Mouse (Mus musculus) yolk sac, embryonic 10.5 days (tissue): ENCODE results near the gene Qser1.
"Not testable (repeated sequence)": the region's sequence is repeated elsewhere in the genome, so short reads cannot be mapped to it uniquely, and the experiment has no call there.

Experiments used
- DNase-seq: peaks from one replicate; pipeline ENCODE4 v3.0.0-alpha.2; 2017; ENCODE audit warnings: low spot score

Qser1 gene

DNA sequence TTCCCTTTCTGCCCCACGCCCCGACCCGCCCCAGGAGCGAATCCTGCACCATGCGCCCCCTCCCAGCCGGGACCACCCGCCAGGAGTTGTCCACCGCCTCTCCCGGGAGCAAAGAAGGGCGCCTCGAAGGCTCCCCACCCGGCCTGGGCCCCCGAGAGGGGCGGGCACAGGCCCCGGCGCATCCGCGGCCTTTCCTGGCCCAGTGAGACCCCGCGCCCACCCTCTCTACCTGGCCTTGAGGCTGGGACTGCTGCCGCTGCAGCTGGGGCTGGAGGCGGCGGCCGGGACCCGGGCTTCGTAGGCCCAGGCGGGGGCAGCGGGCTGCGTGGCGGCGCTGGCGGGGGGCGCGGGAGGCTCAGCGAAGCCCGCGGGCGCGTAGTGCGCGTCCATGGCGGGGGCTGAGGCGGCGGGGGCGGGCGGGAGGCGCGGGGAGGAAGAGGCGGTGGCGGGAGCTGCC, at the start of gene Qser1:
TSS of gene Qser1 (minus strand) at position 390 of the 457 bp plus-strand sequence.
- no peak for DNase-seq

DNA sequence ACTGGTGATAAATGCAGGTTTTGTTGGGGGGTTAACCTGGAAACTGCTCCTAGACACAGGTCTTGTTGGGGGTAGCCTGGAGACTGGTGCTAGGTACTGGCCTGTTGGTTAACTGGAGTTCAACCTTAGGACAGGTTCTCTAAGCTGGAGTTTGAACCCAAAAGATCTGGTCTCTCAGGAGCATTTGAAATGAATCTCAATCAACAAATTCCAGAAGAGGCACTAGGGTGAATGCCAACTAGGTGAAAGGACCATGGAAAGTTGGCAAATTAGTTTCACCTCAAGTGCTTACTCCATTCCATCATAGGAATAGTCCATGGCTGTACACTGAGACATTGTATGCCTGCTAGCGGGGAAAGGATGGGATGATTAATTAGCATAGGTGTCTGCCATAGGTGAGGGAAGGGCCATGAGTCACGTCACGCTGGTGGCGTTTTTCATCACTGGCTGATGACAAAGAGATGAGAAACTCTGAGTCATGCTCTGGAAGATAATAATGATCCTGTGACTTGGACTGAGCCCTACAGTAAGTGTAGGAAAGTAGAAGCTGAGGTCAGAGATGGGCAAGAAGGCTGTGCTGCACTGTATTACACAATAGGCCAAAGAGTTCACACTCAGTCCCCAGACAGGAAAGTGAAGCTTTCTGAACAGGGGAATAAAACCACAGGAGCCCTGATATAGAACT, 47.8 kb upstream of the Qser1 start:
- DNase-seq, result no peak

DNA sequence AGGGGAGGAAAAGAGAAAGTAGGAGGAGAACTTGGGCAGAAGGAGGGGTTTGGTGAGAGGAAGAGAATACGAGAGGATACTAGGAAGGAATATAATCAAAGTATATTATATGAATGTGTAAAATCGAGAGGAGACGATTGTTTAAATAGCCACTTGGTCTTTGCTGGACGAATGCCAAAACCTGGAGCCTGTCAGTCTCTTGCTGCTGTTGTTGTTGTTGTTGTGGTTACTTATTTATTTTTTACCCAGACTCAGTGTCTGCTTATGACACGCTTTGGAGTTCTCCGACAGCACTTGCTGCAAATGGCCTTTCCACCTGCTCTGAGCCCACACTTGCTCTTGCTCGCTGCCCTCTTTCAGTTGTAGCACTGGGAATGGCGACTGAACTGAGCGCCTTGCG, 43.9 kb upstream of the Qser1 start:
- DNase-seq, result no peak

DNA sequence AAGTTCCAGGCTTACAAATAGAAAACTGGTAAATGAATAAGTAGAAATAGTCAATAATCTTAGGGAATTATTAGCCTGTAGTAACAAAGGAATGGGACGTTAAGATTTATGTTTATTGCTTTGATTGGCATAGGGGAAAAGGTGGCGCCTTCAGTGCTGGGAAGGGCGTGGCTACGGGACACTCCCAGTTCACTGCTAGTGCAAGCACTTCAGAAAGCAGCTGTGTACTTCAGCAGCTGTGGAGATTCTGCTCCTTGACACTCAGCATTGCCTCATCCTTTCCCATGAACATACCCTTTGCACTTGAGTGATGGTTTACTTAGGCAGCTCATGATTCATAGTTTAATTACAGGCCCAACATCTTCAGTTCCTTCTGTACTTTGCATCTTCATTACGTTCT, 42.5 kb upstream of the Qser1 start:
- DNase-seq, result no peak

DNA sequence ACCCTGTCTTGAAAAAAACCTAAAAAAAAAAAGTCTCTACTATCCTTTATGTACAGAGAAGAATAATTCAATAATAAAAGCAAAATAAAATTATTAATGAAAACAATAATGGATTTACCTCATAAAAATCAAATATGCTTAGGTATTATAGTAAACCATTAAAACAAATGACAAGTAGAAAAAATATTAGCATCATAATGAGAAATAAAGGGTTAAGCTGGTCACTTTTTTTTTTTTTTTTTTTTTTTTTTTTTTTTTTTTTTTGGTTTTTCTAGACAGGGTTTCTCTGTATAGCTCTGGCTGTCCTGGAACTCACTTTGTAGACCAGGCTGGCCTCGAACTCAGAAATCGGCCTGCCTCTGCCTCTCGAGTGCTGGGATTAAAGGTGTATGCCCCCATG, 41.5 kb upstream of the Qser1 start:
- DNase-seq, result not testable (repeated sequence)

DNA sequence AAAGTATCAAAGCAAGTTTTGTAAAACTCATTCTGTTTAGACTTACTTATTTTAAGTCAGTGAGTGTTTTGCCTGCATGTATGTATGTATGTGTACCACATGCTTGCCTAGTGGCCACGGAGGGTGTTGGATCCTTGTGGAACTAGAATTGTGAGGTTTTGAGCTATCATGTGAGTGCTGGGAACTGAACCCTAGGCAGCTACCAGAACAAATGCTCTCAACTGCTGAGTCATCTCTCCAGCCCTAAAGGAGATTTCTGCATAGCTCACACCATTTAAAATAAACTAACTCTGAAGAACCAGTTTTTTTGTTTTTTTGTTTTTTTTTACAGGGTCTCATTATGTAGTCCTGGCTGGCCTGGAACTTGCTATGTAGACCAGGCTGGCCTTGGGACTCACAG, 39.7 kb upstream of the Qser1 start:
- no peak for DNase-seq

DNA sequence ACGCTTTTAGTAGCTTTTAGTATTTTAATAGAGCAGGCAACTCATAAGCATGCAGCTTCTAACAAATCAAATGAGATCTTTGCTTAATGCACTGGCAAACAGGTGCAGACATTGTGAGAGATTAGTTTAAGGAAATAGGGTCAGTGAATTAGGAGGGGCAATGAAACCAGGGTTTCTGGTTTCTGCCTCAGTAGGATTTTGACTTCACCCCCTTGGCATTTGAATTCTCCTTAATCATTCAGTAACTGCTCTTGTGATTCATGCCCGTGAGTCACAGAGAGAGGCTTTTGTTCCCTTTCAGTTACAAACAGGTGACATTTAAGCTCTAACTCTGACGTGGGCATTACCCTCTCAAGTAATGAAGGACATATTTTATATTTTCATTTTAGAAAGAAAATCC, 39.2 kb upstream of the Qser1 start:
- DNase-seq, result no peak

DNA sequence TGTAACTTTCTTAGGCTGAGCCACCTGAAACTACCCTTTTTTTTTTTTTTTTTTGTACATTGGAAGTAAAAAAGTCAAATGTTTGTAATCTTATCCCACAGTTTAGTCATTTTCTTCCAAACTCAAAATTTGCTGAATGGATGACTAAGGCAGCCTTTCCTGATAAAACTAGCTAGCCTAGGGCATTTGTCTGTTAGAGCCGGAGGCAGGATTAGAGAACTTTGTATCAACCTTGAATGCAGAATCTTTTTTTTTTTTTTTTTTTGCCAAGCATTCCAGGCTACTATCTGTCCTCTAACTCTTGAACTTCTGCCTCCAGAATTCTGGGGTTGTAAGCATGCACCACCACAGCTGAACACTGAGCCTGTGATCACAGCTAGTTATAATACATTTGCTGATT, 38.3 kb upstream of the Qser1 start:
- no peak for DNase-seq

DNA sequence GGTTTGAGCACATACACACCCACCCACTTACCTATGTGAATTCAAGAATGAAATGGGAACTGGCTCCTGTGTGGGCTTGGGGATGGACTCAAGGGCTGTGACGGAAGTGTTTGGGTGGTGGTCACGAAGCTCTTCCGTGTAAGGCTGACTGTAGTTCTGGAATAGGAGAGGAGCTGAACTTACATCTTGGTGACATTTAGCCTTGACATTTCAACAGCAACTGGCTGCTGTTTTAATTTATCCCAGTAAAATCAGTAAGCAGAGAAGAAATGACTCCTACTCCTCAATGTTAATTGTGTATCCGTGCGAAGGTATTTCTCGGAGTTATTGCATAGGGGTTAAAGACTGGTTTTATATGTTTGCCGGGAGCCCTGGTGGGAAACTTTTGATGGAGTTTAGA, 36.0 kb upstream of the Qser1 start:
- no peak for DNase-seq

DNA sequence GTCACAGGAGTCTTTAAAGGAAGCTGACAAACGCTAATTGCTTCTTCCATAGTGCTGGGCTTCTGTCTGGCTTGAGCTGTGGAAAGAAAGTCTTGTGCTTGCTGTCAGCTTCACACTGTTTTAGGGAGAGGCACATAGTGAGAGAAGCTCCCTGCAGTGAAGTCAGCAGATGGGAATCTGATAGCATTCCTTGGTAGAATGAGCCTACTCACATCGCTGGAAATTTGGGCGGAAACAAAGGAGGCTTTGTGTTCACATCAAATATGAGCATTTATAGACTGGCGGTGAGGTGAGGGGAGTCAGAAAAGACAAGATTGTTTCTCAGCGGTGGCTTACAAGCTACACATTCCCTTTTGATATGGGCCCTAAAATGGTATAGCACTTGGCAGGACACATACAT, 35.1 kb upstream of the Qser1 start:
- no peak for DNase-seq

DNA sequence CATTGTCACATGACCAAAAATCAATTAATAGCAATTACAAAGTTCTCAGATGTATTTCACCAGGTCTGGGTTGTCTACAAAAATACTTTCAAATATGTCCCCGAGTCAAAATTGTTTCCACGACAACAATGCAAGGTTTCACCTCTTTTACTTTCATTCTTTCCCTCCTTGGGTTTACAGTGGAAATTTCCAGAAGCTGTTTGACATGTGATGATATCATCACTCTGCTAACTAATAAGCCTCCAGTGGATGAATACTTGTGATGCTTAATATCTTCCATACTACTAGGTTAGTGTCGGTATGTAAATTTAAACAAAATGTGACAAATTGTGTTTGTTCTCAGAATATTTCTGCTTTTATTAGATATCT, 33.4 kb upstream of the Qser1 start:
- no peak for DNase-seq

DNA sequence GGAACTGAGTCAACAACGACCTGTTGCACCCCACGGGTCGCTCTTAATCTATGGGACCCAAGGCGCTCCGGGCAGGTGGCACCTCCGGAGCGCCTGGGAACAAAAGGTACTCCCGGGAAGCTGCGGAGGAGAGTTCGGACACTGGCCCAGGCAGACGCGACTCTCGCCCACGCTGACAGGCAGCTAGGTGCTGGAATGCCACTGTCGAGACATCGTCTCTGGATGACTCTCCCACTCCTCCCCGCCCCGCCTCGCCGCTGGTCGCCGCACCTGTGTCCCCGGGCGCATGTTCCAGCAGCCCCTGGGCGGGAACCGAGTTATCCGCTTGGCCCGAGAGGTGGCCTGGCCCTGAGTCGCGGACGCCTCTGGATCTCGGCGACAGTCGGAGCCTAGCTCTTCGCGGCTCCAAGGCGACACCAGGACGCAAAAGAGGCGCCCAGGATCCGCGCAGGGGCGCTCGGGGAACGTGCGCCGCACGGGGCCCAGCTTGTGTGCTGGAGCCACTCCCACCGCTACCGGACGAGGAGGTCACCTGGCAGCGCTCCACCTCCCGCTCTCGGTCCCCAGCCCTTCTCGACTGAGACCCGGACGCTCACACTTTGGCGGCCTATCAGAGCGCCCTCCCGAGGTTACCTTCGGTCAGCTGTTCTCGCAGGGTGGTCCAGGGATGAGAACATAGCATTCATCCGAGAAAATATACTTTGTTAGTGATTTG, 32.9 kb upstream of the Qser1 start, which contains the start of gene Prrg4:
TSS of gene Prrg4 (minus strand) at position 601 of the 715 bp plus-strand sequence.
- peak; percentile 72 for DNase-seq

DNA sequence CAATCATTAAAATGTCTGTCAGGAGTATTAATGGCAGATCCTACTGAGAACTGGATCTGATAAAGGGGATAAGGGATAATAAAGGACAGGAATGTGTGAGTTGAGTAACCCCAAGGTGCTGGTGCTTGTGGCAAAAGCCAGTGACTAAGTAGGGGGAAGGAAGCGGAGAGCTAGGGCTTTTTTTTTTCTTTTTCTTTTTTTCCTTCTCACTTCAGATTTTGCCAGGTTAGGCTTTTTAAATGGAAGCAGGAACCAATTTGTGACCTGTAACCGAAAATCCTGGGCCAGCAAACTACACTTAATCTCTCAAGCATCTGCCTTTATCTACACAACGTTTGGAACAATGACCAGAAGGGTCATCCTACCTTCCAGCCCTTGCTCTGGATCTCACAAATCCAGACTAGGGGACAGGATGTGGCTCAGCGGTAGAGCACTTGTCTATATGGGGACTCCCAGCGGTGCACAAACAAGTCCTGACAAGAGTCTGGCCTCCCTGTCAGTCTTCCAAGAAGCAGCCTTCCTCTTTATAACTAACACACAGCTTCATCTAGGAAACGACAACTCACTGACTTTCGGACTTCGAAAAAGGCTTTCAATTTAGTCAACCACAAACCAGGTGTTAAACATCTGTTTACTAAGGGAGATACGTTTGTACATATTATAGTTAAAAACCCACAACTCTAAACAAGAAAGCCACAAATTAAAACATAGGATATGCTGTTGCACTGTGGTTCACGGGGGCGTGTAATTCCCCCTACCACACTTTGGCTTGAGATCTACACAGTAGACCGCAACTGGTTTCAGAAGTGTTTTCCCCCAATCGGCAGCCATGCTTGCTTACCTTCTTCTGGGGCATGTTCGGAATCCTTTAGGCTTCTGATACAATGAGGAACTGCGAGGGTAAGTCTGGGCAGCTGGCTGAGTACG, 31.9 kb upstream of the Qser1 start:
- no peak for DNase-seq

DNA sequence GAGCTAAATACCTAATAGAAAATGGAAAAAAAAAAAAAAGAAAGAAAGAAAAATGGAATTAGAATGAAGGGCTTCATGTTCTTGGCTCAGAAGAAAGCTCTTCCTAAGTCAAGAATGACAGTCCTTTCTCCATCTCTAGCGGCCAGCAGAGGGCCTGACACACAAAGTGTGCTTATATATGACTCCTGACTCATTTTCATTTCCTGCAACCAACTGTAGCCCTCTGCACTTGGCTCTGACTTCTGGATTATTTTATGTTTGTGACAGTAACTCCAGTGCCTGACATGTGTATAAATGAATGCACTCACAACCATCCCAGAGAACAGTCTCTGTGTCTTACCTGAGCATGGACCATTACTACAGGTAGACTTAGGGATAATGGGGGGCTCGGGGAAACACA, 31.1 kb upstream of the Qser1 start:
- DNase-seq, result no peak

DNA sequence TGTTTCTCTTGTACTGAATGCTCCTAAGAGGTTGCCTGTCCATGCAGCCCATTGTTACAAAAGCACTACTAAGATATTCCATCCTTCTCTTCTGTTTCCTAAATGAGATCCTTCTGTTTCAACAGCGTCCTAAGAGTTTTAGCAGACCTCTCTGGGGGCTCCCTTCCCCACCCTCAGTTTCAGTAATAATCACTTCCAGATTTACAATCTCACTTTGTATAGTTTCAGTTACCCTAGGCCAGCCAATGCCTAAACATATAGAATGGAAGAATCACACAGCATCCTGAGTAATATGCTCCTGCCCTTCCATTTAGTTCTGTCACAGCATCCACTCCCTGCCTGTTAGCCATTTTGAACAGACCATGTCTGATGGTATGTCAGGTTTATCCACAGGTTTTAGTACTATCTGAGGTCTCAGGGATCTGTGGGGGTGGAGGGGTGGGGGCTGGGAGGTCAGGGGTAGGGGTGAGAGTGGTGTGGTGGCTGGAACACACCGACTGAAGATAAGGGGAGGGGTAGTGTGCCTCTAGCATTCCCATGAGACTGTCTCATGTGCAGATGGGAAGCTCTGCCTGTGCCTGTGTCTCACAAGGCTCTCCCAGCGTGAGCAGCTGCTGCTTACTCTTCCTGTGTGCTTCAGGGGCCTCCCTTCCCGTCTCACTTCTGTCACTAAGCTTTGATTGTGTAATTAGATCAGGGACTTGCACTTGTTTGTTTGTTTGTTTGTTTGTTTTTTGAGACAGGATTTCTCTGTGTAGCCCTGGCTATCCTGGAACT, 30.3 kb upstream of the Qser1 start:
- no peak for DNase-seq

DNA sequence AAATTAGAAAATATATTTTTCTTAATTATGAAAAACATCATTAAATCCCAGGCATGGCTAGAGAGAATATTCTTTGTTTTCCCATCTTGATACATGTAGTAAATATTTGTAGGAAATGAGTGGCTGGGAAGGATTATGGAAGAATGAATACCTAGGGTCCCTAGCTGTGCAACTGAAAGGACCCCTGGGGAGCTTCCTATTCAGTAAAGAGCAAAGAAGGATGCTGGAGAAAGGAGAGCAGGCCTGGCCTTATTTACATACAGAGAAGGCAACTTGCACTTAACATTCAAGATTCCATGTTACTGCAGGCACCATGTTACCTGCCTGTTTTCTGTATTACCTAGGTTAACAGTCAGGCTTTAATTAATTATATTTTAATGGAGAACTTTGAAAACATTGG, 26.0 kb upstream of the Qser1 start:
- no peak for DNase-seq

DNA sequence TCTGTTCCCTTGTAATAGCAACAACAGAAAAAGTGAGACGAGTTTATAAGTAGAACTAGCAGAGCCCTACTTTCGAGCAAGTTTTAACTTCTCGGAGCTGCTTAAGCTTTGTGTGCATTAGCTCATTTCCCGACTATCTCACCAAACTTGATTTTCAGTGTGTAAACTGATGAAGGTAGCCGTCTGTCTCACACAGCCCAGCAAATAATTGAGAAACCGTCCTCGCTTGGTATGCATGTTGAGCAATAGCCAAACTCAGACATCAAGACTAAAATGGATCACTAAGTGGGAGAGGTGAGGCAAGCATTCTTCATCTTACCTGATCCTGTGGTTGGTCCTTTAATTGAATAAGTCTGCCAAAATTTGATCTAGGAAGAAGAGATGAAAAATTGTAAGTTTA, 25.2 kb upstream of the Qser1 start:
- peak; percentile 35 for DNase-seq

DNA sequence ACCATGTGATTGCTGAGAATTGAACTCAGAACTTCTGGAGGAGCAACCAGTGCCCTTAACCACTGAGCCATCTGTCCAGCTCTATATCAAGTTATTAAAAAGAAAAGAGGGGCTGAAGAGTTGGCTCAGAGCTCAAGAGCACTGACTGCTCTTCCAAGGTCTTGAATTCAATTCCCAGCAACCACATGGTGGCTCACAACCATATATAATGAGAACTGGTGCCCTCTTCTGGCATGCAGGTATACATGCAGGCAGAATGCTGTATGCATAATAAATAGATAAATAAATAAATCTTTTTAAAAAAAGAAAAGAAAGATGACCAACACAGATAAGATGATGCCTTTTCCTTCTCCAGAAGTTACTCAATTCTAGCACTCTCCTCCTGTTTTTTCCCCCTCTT, 24.4 kb upstream of the Qser1 start:
- no peak for DNase-seq

DNA sequence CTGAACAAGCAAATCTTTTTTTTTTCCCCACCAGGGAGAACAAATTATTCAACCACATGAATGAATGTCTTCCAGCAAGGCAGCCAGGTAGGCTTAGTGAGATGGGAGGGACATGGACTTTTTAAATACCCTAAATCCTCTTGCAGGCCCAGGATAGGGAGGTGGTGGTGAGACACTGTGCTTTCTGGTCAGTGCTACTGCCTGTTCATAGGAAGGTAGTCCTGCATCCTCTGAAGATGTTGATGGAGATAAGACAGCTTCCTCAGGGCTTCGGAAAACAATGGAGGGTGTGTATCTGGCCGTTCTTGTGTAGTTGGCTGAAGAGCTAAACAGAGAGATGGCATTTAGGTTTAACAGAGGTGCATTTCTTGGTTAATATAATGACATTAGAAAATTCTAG, 15.9 kb upstream of the Qser1 start:
- DNase-seq, result no peak

DNA sequence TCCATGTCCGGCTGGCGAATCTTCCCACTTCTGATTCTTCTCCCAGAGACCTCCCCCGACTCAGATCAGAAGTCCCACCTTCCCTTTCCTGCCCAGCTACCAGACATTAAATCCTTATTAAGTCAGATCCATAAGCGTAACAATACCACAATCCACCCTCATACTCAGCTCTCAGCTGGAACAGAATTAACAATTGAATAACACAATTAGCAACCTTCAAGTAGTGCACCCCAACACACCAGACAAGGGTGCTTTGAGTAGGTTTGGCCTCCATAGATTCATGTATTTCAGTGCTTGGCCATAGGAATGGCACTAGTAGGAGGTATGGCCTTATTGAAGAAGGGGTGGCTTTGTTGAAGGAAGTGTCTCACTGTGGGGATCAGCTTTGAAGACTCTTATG, 9.6 kb upstream of the Qser1 start:
- DNase-seq, result no peak

DNA sequence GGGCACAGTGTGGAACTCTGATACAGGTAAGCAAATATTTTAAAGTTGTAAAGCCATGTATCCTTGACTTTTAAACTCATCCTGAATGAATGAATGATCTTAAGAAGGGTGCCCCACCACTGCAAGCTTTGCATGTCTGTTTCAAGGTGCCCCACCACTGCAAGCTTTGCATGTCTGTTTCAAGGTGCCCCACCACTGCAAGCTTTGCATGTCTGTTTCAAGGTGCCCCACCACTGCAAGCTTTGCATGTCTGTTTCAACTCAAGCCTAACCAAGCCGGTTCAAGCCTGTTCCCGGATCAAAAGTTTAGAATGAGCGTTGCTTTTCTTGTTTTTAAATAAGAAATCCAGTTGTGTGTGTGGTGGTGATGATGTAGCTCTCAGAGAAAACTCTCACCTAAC, 2.2 kb upstream of the Qser1 start:
- not testable (repeated sequence) for DNase-seq
